Mouse (Mus musculus): ENCODE measurements around the gene Ints6. TPM values are rescaled to one million over a fixed set of nuclear protein-coding genes. Genes with fewer than 3 reads are reported as not detected.

Ints6 gene
- polyA plus RNA-seq, 1 experiment from 2014 or later, result 23.2 TPM

Other genes with a start within 250 kb of the Ints6 start
- 3.6 and 5.4 TPM in 2 replicates for gene Fam124a, start 205.4 kb downstream of the Ints6 start, polyA plus RNA-seq (2015; fragmentation: Nextera tagmentation; extraction: Ambion mirVana)
- gene Gm4131, start 194.2 kb downstream of the Ints6 start, polyA plus RNA-seq (2015; fragmentation: Nextera tagmentation; extraction: Ambion mirVana), result 0.18 TPM in 1 of 2 replicates, not detected in the other
- not detected in 2 replicates for gene Serpine3, start 97.5 kb downstream of the Ints6 start, polyA plus RNA-seq (2015; fragmentation: Nextera tagmentation; extraction: Ambion mirVana)
- 8.0 and 8.2 TPM in 2 replicates for gene Wdfy2, start 76.5 kb upstream of the Ints6 start, polyA plus RNA-seq (2015; fragmentation: Nextera tagmentation; extraction: Ambion mirVana)
- not detected in 2 replicates for gene Defb48, start 223.3 kb upstream of the Ints6 start, polyA plus RNA-seq (2015; fragmentation: Nextera tagmentation; extraction: Ambion mirVana)
- gene Defb47, start 236.9 kb upstream of the Ints6 start, polyA plus RNA-seq (2015; fragmentation: Nextera tagmentation; extraction: Ambion mirVana), result not detected in 2 replicates

Data from embryonic facial prominence, embryonic 15.5 days (tissue).